Mouse (Mus musculus): ENCODE measurements at regions not wholly inside any gene's neighbourhood (a gene's known extent, or its start where the extent isn't known, plus 50 kb on each side); places are given as distances from the start of the nearest gene placed in this dataset.

DNA sequence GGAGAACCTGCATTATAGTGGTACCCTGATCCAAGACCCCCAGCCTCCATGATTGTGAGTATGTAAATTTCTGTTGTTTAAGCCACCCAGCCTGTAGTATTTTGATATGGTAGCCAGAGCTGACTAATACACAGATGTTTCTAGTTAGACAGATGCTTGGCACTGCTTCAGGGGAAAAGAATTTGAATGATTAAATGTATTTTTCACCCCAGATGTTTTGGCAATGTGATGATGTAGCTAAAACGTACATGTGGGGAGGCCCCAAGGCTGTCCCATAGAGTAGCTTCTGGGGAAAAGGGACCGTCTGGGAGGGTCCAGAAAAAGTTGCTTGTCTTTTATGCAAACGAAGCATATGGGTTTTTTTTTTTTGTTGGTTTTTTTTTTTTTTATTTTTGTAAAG is 654.8 kb downstream of the Slc4a3 start:
- TF ChIP-seq CTCF (conservative IDR thresholded peaks at IDR 0.05; ENCODE audit: low read length) (no peak), POU5F1 (IDR thresholded peaks at IDR 0.05; ENCODE audit: borderline replicate concordance, low read length) (no peak), NANOG (IDR thresholded peaks at IDR 0.05; ENCODE audit: borderline replicate concordance, low read length) (no peak)
